Mouse (Mus musculus): ENCODE results near the gene Ccdc89.

DNA sequence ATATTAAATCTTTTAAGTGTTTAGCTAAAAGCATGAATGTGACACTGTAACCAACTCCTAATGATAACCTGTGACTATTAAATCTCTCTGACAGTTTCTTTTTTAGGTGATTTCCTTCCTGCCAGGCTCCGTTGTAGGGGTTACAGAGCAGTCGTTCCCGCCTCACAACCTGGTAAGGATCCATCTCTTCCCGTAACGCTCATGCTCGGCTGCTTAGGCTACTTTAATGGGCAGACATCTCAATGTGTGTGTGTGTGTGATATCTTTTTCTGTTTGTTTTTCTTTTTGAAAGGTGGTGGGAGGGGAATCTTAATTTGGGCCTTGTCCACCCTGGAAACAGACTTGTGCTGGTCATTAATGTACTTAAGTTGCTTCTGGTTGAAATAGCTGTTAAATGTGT lies 17.8 kb downstream of the Ccdc89 start:
- TF ChIP-seq EP300 (IDR thresholded peaks at IDR 0.05; ENCODE audit: low read depth) (no peak; the same call in 1 of the 2 replicates), CTCF (IDR thresholded peaks at IDR 0.05; ENCODE audit: low read depth) (no peak)

All from liver, embryonic 14.5 days (tissue).